Mouse (Mus musculus) CH12.LX (cell line): ENCODE measurements around the gene Ank3. TPM values are rescaled to one million over a fixed set of nuclear protein-coding genes. Genes with fewer than 3 reads are reported as not detected.

ENCODE experiments used
- DNase-seq: peaks from one replicate; pipeline ENCODE4 v3.0.0-alpha.2; 2013; ENCODE audit errors: extremely low read depth
- H3K27ac ChIP-seq: 2 replicates; pipeline ENCODE4 v1.5.1; 2012; ENCODE audit warnings: low read depth, mild to moderate bottlenecking, control low read depth, moderate library complexity; ENCODE audit not compliant: insufficient read depth
- H3K27me3 ChIP-seq: replicated peaks from 2 replicates; pipeline ENCODE3; 2012; ENCODE audit warnings: inconsistent platforms
- H3K36me3 ChIP-seq, 2 experiments: replicated peaks in 1 of 2; 2 replicates each; pipeline versions ENCODE3 to v1.6.1; 2012; ENCODE audit warnings: inconsistent platforms in 1 of 2, low read length in 1 of 2, mild to moderate bottlenecking in 1 of 2, mixed read lengths in 1 of 2, moderate library complexity in 1 of 2; ENCODE audit not compliant: control insufficient read depth in 1 of 2, insufficient read depth in 1 of 2
- H3K4me1 ChIP-seq, 2 experiments: 2 replicates each; pipeline ENCODE4 v1.6.1; 2012; ENCODE audit warnings: inconsistent platforms in 1 of 2, moderate library complexity in 1 of 2; ENCODE audit not compliant: insufficient read depth in 2 of 2, control insufficient read depth in 1 of 2
- H3K4me2 ChIP-seq: 2 replicates; pipeline ENCODE4 v1.6.1; 2012; ENCODE audit warnings: low read depth, mild to moderate bottlenecking, control low read depth; ENCODE audit not compliant: poor library complexity, insufficient read depth, severe bottlenecking
- H3K4me3 ChIP-seq, 3 experiments: fragments of 150-350 bp in 1 of 3; sonication (generic) in 1 of 3; replicated peaks in 1 of 3; 2 replicates each; pipeline versions ENCODE3 to v1.5.1; 2011 to 2012; ENCODE audit warnings: low read depth in 2 of 3, low read length in 2 of 3, mild to moderate bottlenecking in 2 of 3, moderate library complexity in 2 of 3, control low read depth in 1 of 3, improper control_type of control experiment in 1 of 3, inconsistent platforms in 1 of 3, mixed read lengths in 1 of 3; ENCODE audit not compliant: poor library complexity in 1 of 3
- H3K79me2 ChIP-seq: replicated peaks from 2 replicates; pipeline ENCODE4 v1.6.1; 2012; ENCODE audit warnings: mild to moderate bottlenecking, moderate library complexity; ENCODE audit not compliant: control insufficient read depth, poor library complexity, insufficient read depth, severe bottlenecking; ENCODE audit errors: extremely low read depth
- H3K9ac ChIP-seq: 2 replicates; pipeline ENCODE4 v1.6.1; 2012; ENCODE audit warnings: low read depth, mild to moderate bottlenecking, control low read depth, moderate library complexity; ENCODE audit not compliant: insufficient read depth
- H3K9me3 ChIP-seq: replicated peaks from 2 replicates; pipeline ENCODE3; 2012; ENCODE audit warnings: low read length, inconsistent platforms, mixed read lengths
- BHLHE40 ChIP-seq: IDR thresholded peaks from 2 replicates; pipeline ENCODE4 v1.6.1; 2011; ENCODE audit warnings: mild to moderate bottlenecking, low read depth, low read length, improper control_type of control experiment
- CHD1 ChIP-seq: IDR thresholded peaks from 2 replicates; pipeline ENCODE4 v1.6.1; 2012; ENCODE audit warnings: low read depth, low read length, improper control_type of control experiment, inconsistent platforms
- CTCF ChIP-seq, 2 experiments: IDR thresholded peaks in 1 of 2; conservative IDR thresholded peaks in 1 of 2; 2 replicates each; pipeline ENCODE4 v1.5.1; 2011 to 2012; ENCODE audit warnings: low read depth in 2 of 2, low read length in 2 of 2, improper control_type of control experiment in 1 of 2, inconsistent platforms in 1 of 2, mild to moderate bottlenecking in 1 of 2, moderate library complexity in 1 of 2
- E2F4 ChIP-seq: IDR thresholded peaks from 2 replicates; pipeline ENCODE4 v1.6.1; 2011; ENCODE audit warnings: low read depth, low read length, improper control_type of control experiment; ENCODE audit not compliant: insufficient replicate concordance
- ELF1 ChIP-seq: IDR thresholded peaks from 2 replicates; pipeline ENCODE4 v1.6.1; 2014; ENCODE audit warnings: low read depth, mild to moderate bottlenecking, inconsistent platforms, low read length, improper control_type of control experiment
- EP300 ChIP-seq: IDR thresholded peaks from 2 replicates; pipeline ENCODE4 v1.6.1; 2011; ENCODE audit warnings: low read length, improper control_type of control experiment
- ETS1 ChIP-seq: conservative IDR thresholded peaks from 2 replicates; pipeline ENCODE4 v1.6.1; 2012; ENCODE audit warnings: low read depth, mild to moderate bottlenecking, inconsistent platforms, low read length, improper control_type of control experiment, moderate library complexity
- IRF4 ChIP-seq: IDR thresholded peaks from 2 replicates; pipeline ENCODE4 v1.6.1; 2014; ENCODE audit warnings: low read depth, mild to moderate bottlenecking, inconsistent platforms, low read length, improper control_type of control experiment
- KAT2A ChIP-seq: IDR thresholded peaks from 2 replicates; pipeline ENCODE4 v1.6.1; 2012; ENCODE audit warnings: low read length, improper control_type of control experiment, inconsistent platforms; ENCODE audit not compliant: insufficient replicate concordance
- MAFK ChIP-seq: IDR thresholded peaks from 2 replicates; pipeline ENCODE4 v1.6.1; 2011; ENCODE audit warnings: low read length, improper control_type of control experiment; ENCODE audit not compliant: insufficient replicate concordance
- MAZ ChIP-seq: IDR thresholded peaks from 2 replicates; pipeline ENCODE4 v1.6.1; 2012; ENCODE audit warnings: low read depth, mild to moderate bottlenecking, inconsistent platforms, low read length, improper control_type of control experiment, moderate library complexity
- MXI1 ChIP-seq: IDR thresholded peaks from 2 replicates; pipeline ENCODE4 v1.6.1; 2011; ENCODE audit warnings: mild to moderate bottlenecking, low read depth, low read length, improper control_type of control experiment
- MYC ChIP-seq: IDR thresholded peaks from 2 replicates; pipeline ENCODE4 v1.6.1; 2011; ENCODE audit warnings: low read depth, mild to moderate bottlenecking, improper control_type of control experiment, low read length
- NELFE ChIP-seq: IDR thresholded peaks from 2 replicates; pipeline ENCODE4 v1.6.1; 2011; ENCODE audit warnings: low read depth, low read length, improper control_type of control experiment
- NRF1 ChIP-seq: IDR thresholded peaks from 2 replicates; pipeline ENCODE4 v1.6.1; 2014; ENCODE audit warnings: low read depth, mild to moderate bottlenecking, inconsistent platforms, low read length, improper control_type of control experiment, moderate library complexity
- PAX5 ChIP-seq: IDR thresholded peaks from 2 replicates; pipeline ENCODE4 v1.6.1; 2012; ENCODE audit warnings: low read length, inconsistent platforms, mixed read lengths
- SIN3A ChIP-seq: IDR thresholded peaks from 2 replicates; pipeline ENCODE4 v1.6.1; 2012; ENCODE audit warnings: low read length, improper control_type of control experiment, inconsistent platforms
- TBP ChIP-seq: conservative IDR thresholded peaks from 2 replicates; pipeline ENCODE4 v1.6.1; 2011; ENCODE audit warnings: low read depth, low read length, improper control_type of control experiment
- TCF12 ChIP-seq: IDR thresholded peaks from 2 replicates; pipeline ENCODE4 v1.6.1; 2014; ENCODE audit warnings: low read depth, mild to moderate bottlenecking, inconsistent platforms, low read length, improper control_type of control experiment
- USF2 ChIP-seq: conservative IDR thresholded peaks from 2 replicates; pipeline ENCODE4 v1.6.1; 2011; ENCODE audit warnings: low read depth, low read length, improper control_type of control experiment
- ZKSCAN1 ChIP-seq: IDR thresholded peaks from 2 replicates; pipeline ENCODE4 v1.6.1; 2012; ENCODE audit warnings: low read depth, inconsistent platforms, low read length, improper control_type of control experiment, borderline replicate concordance
- dilution Hi-C: fragments of 300-500 bp; cut with MboI; formaldehyde crosslinking; loops from 2 replicates; pipeline ENCODE4 v1.14.3; 2020; ENCODE audit warnings: low sequenced_read_pairs; ENCODE audit not compliant: extremely low pct_unique_long_range_greater_than_20kb, extremely low pct_ligation_motif_present
- in situ Hi-C: fragments of 300-500 bp; cut with MboI; formaldehyde crosslinking; loops from 3 replicates; pipeline ENCODE4 v1.14.3; 2019; ENCODE audit warnings: low sequenced_read_pairs, low pct_ligation_motif_present, low pct_unique_long_range_greater_than_20kb, mixed read lengths
- polyA plus RNA-seq: library from polyadenylated mRNA; unstranded; fragments of >175 nt; gene quantifications from 2 replicates; pipeline ENCODE4 v1.2.1, GENCODE M21; 2012; ENCODE audit warnings: low read depth; ENCODE audit not compliant: insufficient read length
- total RNA-seq, 2 experiments: library from RNA; depleted of rRNA; stranded (reverse); fragments of 300-350 nt in 1 of 2; fragments of >200 nt in 1 of 2; gene quantifications; 2 replicates each; pipeline ENCODE4 v1.2.3; 2012 to 2014

The Ank3 gene
- total and polyA plus RNA-seq, 3 experiments, result 4.7 to 8.3 (median 6.2) TPM

GRCm38 (mm10) chr10:69777065-69777645 lies 378.6 kb downstream of the Ank3 start:
- H3K9me3 ChIP-seq, result no peaks in the 10 kb centered on the region
- peak; percentile 52 for DNase-seq
- H3K36me3 ChIP-seq, result no peaks in the 10 kb centered on the region
- H3K27ac ChIP-seq, result no peak overlapping the region
- peaks cover 5 to 22% of the 10 kb centered on the region in 2 experiments; a peak in 3 of 4 replicates for H3K4me1 ChIP-seq
- in situ Hi-C loops (loop anchor here (25.0 kb wide), 1 partner anchor 340 kb away; no protein-coding TSS in a partner anchor), dilution Hi-C loops (no loop called here)
- H3K4me3 ChIP-seq, result peak overlapping the region; percentile 14 to 40 (median 38)
- TF ChIP-seq SIN3A (no peak), EP300 (peak; percentile 52), BHLHE40 (peak; percentile 10; the same call in 1 of the 2 replicates), PAX5 (no peak), MAFK (no peak), MXI1 (0 out of 2 replicates have a peak, but pooled peaks have one; percentile 41), NRF1 (no peak), ZKSCAN1 (no peak), MYC (0 out of 2 replicates have a peak, but pooled peaks have one; percentile 21), ELF1 (peak; percentile 58), E2F4 (no peak)
- TF ChIP-seq, all 38 proteins: peak for 5
- Histone ChIP-seq H3K27me3 (no peaks in the 10 kb centered on the region), H3K4me2 (peak overlapping the region; percentile 64), H3K9ac (no peak overlapping the region), H3K79me2 (no peaks in the 10 kb centered on the region)

GRCm38 (mm10) chr10:69777736-69778135 lies 379.2 kb downstream of the Ank3 start:
- TF ChIP-seq SIN3A (no peak), TBP (no peak), MAZ (no peak), PAX5 (no peak), ETS1 (no peak), NELFE (no peak), MAFK (no peak), USF2 (no peak), IRF4 (no peak), MXI1 (no peak), CTCF (conservative IDR thresholded peaks at IDR 0.05 in 1 of 2, IDR thresholded peaks at IDR 0.05 in 1 of 2; ENCODE audit: low read depth in 2 of 2, low read length in 2 of 2) (no peak), MYC (no peak), TCF12 (no peak), BHLHE40 (no peak), ELF1 (no peak), E2F4 (no peak), KAT2A (no peak), CHD1 (no peak)
- in situ Hi-C loops (loop anchor here (25.0 kb wide), 1 partner anchor 340 kb away; no protein-coding TSS in a partner anchor), dilution Hi-C loops (no loop called here)
- H3K9me3 ChIP-seq, result no peaks in the 10 kb centered on the region
- DNase-seq, result peak; percentile 63
- H3K9ac ChIP-seq, result no peak overlapping the region
- H3K36me3 ChIP-seq, result no peaks in the 10 kb centered on the region
- peak overlapping the region in 1 of 3 experiments; percentile 40 for H3K4me3 ChIP-seq
- peaks cover 5 to 22% of the 10 kb centered on the region in 2 experiments; a peak in 3 of 4 replicates for H3K4me1 ChIP-seq
- no peaks in the 10 kb centered on the region for H3K27me3 ChIP-seq
- H3K79me2 ChIP-seq, result no peaks in the 10 kb centered on the region
- no peak overlapping the region for H3K27ac ChIP-seq
- H3K4me2 ChIP-seq, result peak overlapping the region; percentile 64
